Mouse (Mus musculus) midbrain, embryonic 12.5 days (tissue): ENCODE measurements around the gene Git1. TPM values are rescaled to one million over a fixed set of nuclear protein-coding genes. Genes with fewer than 3 reads are reported as not detected.
A peak's percentile ranks its signal among the peaks of the same experiment; 100 is the strongest.

Experiments
- ATAC-seq: fragments of 200-750 bp; cut with Nextera tagmentation; 2 replicates; pipeline ENCODE4 v1.8.0; 2017; ENCODE audit warnings: low read depth, moderate TSS enrichment, moderate library complexity; ENCODE audit not compliant: low FRiP score
- H3K27ac ChIP-seq: fragments of 300-500 bp; sonication (generic); replicated peaks from 2 replicates; pipeline ENCODE4 v1.5.1; 2016; ENCODE audit warnings: mild to moderate bottlenecking
- H3K27me3 ChIP-seq: fragments of 300-500 bp; sonication (generic); 2 replicates; pipeline ENCODE4 v1.6.1; 2016; ENCODE audit warnings: mild to moderate bottlenecking
- H3K36me3 ChIP-seq: fragments of 300-500 bp; sonication (generic); 2 replicates; pipeline ENCODE4 v1.6.1; 2016
- H3K4me1 ChIP-seq: fragments of 300-500 bp; sonication (generic); 2 replicates; pipeline ENCODE4 v1.6.1; 2016
- H3K4me2 ChIP-seq: fragments of 300-500 bp; sonication (generic); replicated peaks from 2 replicates; pipeline ENCODE4 v1.6.1; 2016; ENCODE audit warnings: mild to moderate bottlenecking, moderate library complexity
- H3K4me3 ChIP-seq: fragments of 300-500 bp; sonication (generic); 2 replicates; pipeline ENCODE4 v1.5.1; 2016; ENCODE audit warnings: mild to moderate bottlenecking
- H3K9ac ChIP-seq: fragments of 300-500 bp; sonication (generic); replicated peaks from 2 replicates; pipeline ENCODE4 v1.6.1; 2016; ENCODE audit warnings: mild to moderate bottlenecking, moderate library complexity
- H3K9me3 ChIP-seq: fragments of 300-500 bp; sonication (generic); 2 replicates; pipeline ENCODE4 v1.6.1; 2016; ENCODE audit warnings: mild to moderate bottlenecking
- WGBS: fragments of 180-500 bp; shearing (Covaris S2); methylation state at CpG from one replicate; pipeline ENCODE4 v1.1.7; 2016; 5-methylcytosine and 5-hydroxymethylcytosine counted together
- polyA plus RNA-seq: library from polyadenylated mRNA; unstranded; fragments of >200 nt; fragmentation: Nextera tagmentation; extraction: Ambion mirVana; gene quantifications from 2 replicates; pipeline ENCODE4 v1.2.1, GENCODE M21; 2016

The Git1 gene
- polyA plus RNA-seq, 1 experiment from 2014 or later: 12.9 TPM

GRCm38 (mm10) chr11:77505291-77505980, 12.1 kb downstream of the Git1 start:
- Histone ChIP-seq H3K36me3 (peaks cover 64% of the 10 kb centered on the region), H3K4me1 (peaks cover 16% of the 10 kb centered on the region), H3K4me2 (no peak overlapping the region), H3K9me3 (no peaks in the 10 kb centered on the region), H3K27me3 (no peaks in the 10 kb centered on the region; the same call in 1 of the 2 replicates), H3K9ac (no peak overlapping the region), H3K4me3 (no peak overlapping the region), H3K27ac (no peak overlapping the region)
- 92% methylated on average over 22 of the region's 22 CpGs for WGBS
- no peak for ATAC-seq

GRCm38 (mm10) chr11:77506273-77506672, 12.9 kb downstream of the Git1 start:
- no peak overlapping the region for H3K4me2 ChIP-seq
- 87% methylated on average over 14 of the region's 14 CpGs for WGBS
- H3K27me3 ChIP-seq: no peaks in the 10 kb centered on the region; the same call in 1 of the 2 replicates
- no peaks in the 10 kb centered on the region for H3K9me3 ChIP-seq
- H3K9ac ChIP-seq: no peak overlapping the region
- H3K36me3 ChIP-seq: peaks cover 60% of the 10 kb centered on the region
- peaks cover 7% of the 10 kb centered on the region for H3K4me1 ChIP-seq
- no peak overlapping the region for H3K27ac ChIP-seq
- no peak overlapping the region for H3K4me3 ChIP-seq
- ATAC-seq: no peak

GRCm38 (mm10) chr11:77506941-77507340, 13.6 kb downstream of the Git1 start:
- peaks cover 58% of the 10 kb centered on the region for H3K36me3 ChIP-seq
- 88% methylated on average over 6 of the region's 6 CpGs for WGBS
- no peak overlapping the region for H3K4me2 ChIP-seq
- peaks cover 7% of the 10 kb centered on the region for H3K4me1 ChIP-seq
- no peak for ATAC-seq
- H3K9ac ChIP-seq: no peak overlapping the region
- H3K9me3 ChIP-seq: no peaks in the 10 kb centered on the region
- no peak overlapping the region for H3K27ac ChIP-seq
- no peak overlapping the region for H3K4me3 ChIP-seq
- H3K27me3 ChIP-seq: no peaks in the 10 kb centered on the region; the same call in 1 of the 2 replicates

GRCm38 (mm10) chr11:77507426-77507825, 14.1 kb downstream of the Git1 start:
- no peak overlapping the region for H3K27ac ChIP-seq
- peaks cover 53% of the 10 kb centered on the region for H3K36me3 ChIP-seq
- H3K9me3 ChIP-seq: no peaks in the 10 kb centered on the region
- H3K27me3 ChIP-seq: peaks cover 3% of the 10 kb centered on the region; the same call in 1 of the 2 replicates
- H3K4me1 ChIP-seq: peaks cover 10% of the 10 kb centered on the region
- peak overlapping the region; percentile 20; the same call in 1 of the 2 replicates for H3K9ac ChIP-seq
- 71% methylated on average over 4 of the region's 4 CpGs for WGBS
- H3K4me3 ChIP-seq: no peak overlapping the region
- no peak for ATAC-seq
- no peak overlapping the region for H3K4me2 ChIP-seq

- H3K4me1 ChIP-seq: peaks cover 14% of the 10 kb centered on the region
- no peak overlapping the region for H3K27ac ChIP-seq
- WGBS: 20% methylated on average over 49 of the region's 49 CpGs
- peak; percentile 45 for ATAC-seq
- peak overlapping the region; percentile 32 for H3K4me3 ChIP-seq
- peaks cover 5% of the 10 kb centered on the region; the same call in 1 of the 2 replicates for H3K27me3 ChIP-seq
- H3K9me3 ChIP-seq: no peaks in the 10 kb centered on the region
- peaks cover 44% of the 10 kb centered on the region for H3K36me3 ChIP-seq
- peak overlapping the region; percentile 46 for H3K9ac ChIP-seq
- H3K4me2 ChIP-seq: peak overlapping the region; percentile 63
Observed at GRCm38 (mm10) chr11:77508068-77509021, 15.0 kb downstream of the Git1 start.

- Histone ChIP-seq H3K27me3 (peaks cover 33% of the 10 kb centered on the region), H3K4me1 (peaks cover 43% of the 10 kb centered on the region), H3K9ac (no peak overlapping the region), H3K36me3 (peaks cover 14% of the 10 kb centered on the region), H3K4me2 (no peak overlapping the region), H3K9me3 (no peaks in the 10 kb centered on the region), H3K27ac (no peak overlapping the region), H3K4me3 (no peak overlapping the region)
- WGBS: 69% methylated on average over 5 of the region's 5 CpGs
- ATAC-seq: no peak
Observed at GRCm38 (mm10) chr11:77511336-77511735, 18.0 kb downstream of the Git1 start.

- WGBS: under 1% methylated on average over 54 of the region's 84 CpGs
- Histone ChIP-seq H3K4me3 (peak overlapping the region; percentile 62), H3K4me1 (peaks cover 48% of the 10 kb centered on the region), H3K4me2 (peak overlapping the region; percentile 93), H3K9ac (peak overlapping the region; percentile 65), H3K36me3 (no peaks in the 10 kb centered on the region; the same call in 1 of the 2 replicates), H3K27me3 (peaks cover 43% of the 10 kb centered on the region), H3K27ac (0 out of 2 replicates have a peak overlapping the region, but pooled peaks have one; percentile 20), H3K9me3 (no peaks in the 10 kb centered on the region)
- ATAC-seq: peak; percentile 69
Observed at GRCm38 (mm10) chr11:77512891-77513810, 19.8 kb downstream of the Git1 start.

GRCm38 (mm10) chr11:77513811-77514170, 20.4 kb downstream of the Git1 start:
- WGBS: 4% methylated on average over 10 of the region's 10 CpGs
- peaks cover 43% of the 10 kb centered on the region for H3K4me1 ChIP-seq
- H3K9ac ChIP-seq: 0 out of 2 replicates have a peak overlapping the region, but pooled peaks have one; percentile 15
- H3K27ac ChIP-seq: 0 out of 2 replicates have a peak overlapping the region, but pooled peaks have one; percentile 20
- ATAC-seq: no peak
- no peaks in the 10 kb centered on the region for H3K9me3 ChIP-seq
- H3K4me2 ChIP-seq: peak overlapping the region; percentile 93
- H3K4me3 ChIP-seq: peak overlapping the region; percentile 62
- H3K27me3 ChIP-seq: peaks cover 49% of the 10 kb centered on the region
- no peaks in the 10 kb centered on the region; the same call in 1 of the 2 replicates for H3K36me3 ChIP-seq

GRCm38 (mm10) chr11:77514281-77514831, 21.0 kb downstream of the Git1 start:
- Histone ChIP-seq H3K27ac (peak overlapping the region; percentile 16; the same call in 1 of the 2 replicates), H3K4me1 (peaks cover 43% of the 10 kb centered on the region), H3K4me2 (peak overlapping the region; percentile 93), H3K27me3 (peaks cover 53% of the 10 kb centered on the region), H3K9ac (peak overlapping the region; percentile 60; the same call in 1 of the 2 replicates), H3K4me3 (peak overlapping the region; percentile 62), H3K36me3 (no peaks in the 10 kb centered on the region; the same call in 1 of the 2 replicates), H3K9me3 (no peaks in the 10 kb centered on the region)
- WGBS: 5% methylated on average over 19 of the region's 19 CpGs
- no peak for ATAC-seq

GRCm38 (mm10) chr11:77514832-77515636, 21.7 kb downstream of the Git1 start, which contains the start of gene Abhd15:
Gene Abhd15 (plus strand): TSS chr11:77515121.
- Histone ChIP-seq H3K9me3 (no peaks in the 10 kb centered on the region), H3K4me3 (peak within 1 kb of the TSS; percentile 62), H3K36me3 (no peaks in the 10 kb centered on the region), H3K4me1 (peaks cover 49% of the 10 kb centered on the region), H3K27ac (peak within 1 kb of the TSS; percentile 36; the same call in 1 of the 2 replicates), H3K27me3 (peaks cover 53% of the 10 kb centered on the region), H3K9ac (peak within 1 kb of the TSS; percentile 60), H3K4me2 (peak within 1 kb of the TSS; percentile 93)
- peak; percentile 70 for ATAC-seq
- under 1% methylated on average over 72 of the region's 72 CpGs for WGBS
